Mouse (Mus musculus) G1E (cell line): ENCODE results near the gene Gm49391.

Experiments
- CTCF ChIP-seq: IDR thresholded peaks from 2 replicates; pipeline ENCODE4 v1.5.1; 2012; ENCODE audit warnings: low read depth, low read length, inconsistent platforms, mixed read lengths
- GATA1 ChIP-seq: IDR thresholded peaks from 2 replicates; pipeline ENCODE4 v1.6.1; 2012; ENCODE audit warnings: borderline replicate concordance, low read length, inconsistent platforms, mixed read lengths
- POLR2AphosphoS5 ChIP-seq: IDR thresholded peaks from 2 replicates; pipeline ENCODE4 v1.6.1; 2012; ENCODE audit warnings: low read depth, low read length, inconsistent platforms; ENCODE audit not compliant: insufficient replicate concordance

DNA sequence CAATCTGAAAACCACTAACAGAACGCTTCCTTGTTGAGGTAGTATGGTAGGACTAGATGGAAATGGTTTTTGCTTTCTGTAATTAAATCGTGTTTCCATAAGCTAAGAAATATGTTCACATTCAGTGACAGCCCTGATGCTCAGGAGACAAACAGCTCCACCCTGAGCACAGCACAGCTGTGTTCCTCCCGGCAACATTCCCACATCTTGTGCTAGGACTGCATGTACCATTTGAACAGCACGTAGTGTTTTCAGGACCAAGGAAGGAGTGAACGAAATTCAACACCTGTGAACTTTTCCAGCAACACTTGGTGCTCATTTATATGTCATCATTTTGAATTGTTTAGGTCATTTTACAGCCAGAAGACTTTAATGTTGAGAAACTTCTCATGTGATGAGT, 25.3 kb upstream of the Gm49391 start:
- TF ChIP-seq CTCF = no peak
- no peak for TF ChIP-seq GATA1
- TF ChIP-seq POLR2AphosphoS5 = no peak
